Mouse (Mus musculus) heart, embryonic 13.5 days (tissue): ENCODE data around the gene 4933427D14Rik. TPM values are rescaled to one million over a fixed set of nuclear protein-coding genes. Genes with fewer than 3 reads are reported as not detected.

Experiments used
- ATAC-seq: fragments of 200-750 bp; cut with Nextera tagmentation; 2 replicates; pipeline ENCODE4 v1.8.0; 2017; ENCODE audit warnings: moderate TSS enrichment; ENCODE audit not compliant: insufficient number of reproducible peaks, low FRiP score, low TSS enrichment; ENCODE audit errors: extremely low read depth
- H3K27ac ChIP-seq: fragments of 300-500 bp; sonication (generic); replicated peaks from 2 replicates; pipeline ENCODE4 v1.5.1; 2015; ENCODE audit warnings: moderate library complexity, mild to moderate bottlenecking, inconsistent platforms
- H3K27me3 ChIP-seq: fragments of 300-500 bp; sonication (generic); replicated peaks from 2 replicates; pipeline ENCODE4 v1.6.1; 2015; ENCODE audit warnings: mild to moderate bottlenecking, inconsistent platforms
- H3K36me3 ChIP-seq: fragments of 300-500 bp; sonication (generic); 2 replicates; pipeline ENCODE4 v1.6.1; 2015; ENCODE audit warnings: mild to moderate bottlenecking, inconsistent platforms
- H3K4me1 ChIP-seq: fragments of 300-500 bp; sonication (generic); 2 replicates; pipeline ENCODE4 v1.6.1; 2015; ENCODE audit warnings: inconsistent platforms
- H3K4me2 ChIP-seq: fragments of 300-500 bp; sonication (generic); 2 replicates; pipeline ENCODE4 v1.6.1; 2015; ENCODE audit warnings: inconsistent platforms, mild to moderate bottlenecking, moderate library complexity
- H3K4me3 ChIP-seq: fragments of 300-500 bp; sonication (generic); 2 replicates; pipeline ENCODE4 v1.5.1; 2015; ENCODE audit warnings: moderate library complexity, mild to moderate bottlenecking, inconsistent platforms
- H3K9ac ChIP-seq: fragments of 300-500 bp; sonication (generic); 2 replicates; pipeline ENCODE4 v1.6.1; 2015; ENCODE audit warnings: inconsistent platforms, mild to moderate bottlenecking, moderate library complexity
- H3K9me3 ChIP-seq: fragments of 300-500 bp; sonication (generic); 2 replicates; pipeline ENCODE4 v1.6.1; 2016; ENCODE audit warnings: inconsistent platforms
- WGBS: fragments of 180-500 bp; shearing (Covaris S2); methylation state at CpG from one replicate; pipeline ENCODE4 v1.1.7; 2015; ENCODE audit warnings: mixed read lengths; 5-methylcytosine and 5-hydroxymethylcytosine counted together
- polyA plus RNA-seq: library from polyadenylated mRNA; unstranded; fragments of >200 nt; fragmentation: Nextera tagmentation; extraction: Ambion mirVana; gene quantifications from 2 replicates; pipeline ENCODE4 v1.2.1, GENCODE M21; 2015

The 4933427D14Rik gene
- polyA plus RNA-seq, 1 experiment from 2014 or later: 7.7 TPM

- Histone ChIP-seq H3K9ac (no peak overlapping the region), H3K27ac (no peak overlapping the region), H3K4me1 (peaks cover 37% of the 10 kb centered on the region), H3K9me3 (no peaks in the 10 kb centered on the region), H3K4me3 (no peak overlapping the region), H3K4me2 (no peak overlapping the region), H3K36me3 (no peaks in the 10 kb centered on the region), H3K27me3 (no peaks in the 10 kb centered on the region)
- WGBS: 66% methylated on average over 5 of the region's 5 CpGs
- ATAC-seq: no peak
These were observed 79.6 kb downstream of the 4933427D14Rik start for GRCm38 (mm10) chr11:72127450-72128189.

DNA sequence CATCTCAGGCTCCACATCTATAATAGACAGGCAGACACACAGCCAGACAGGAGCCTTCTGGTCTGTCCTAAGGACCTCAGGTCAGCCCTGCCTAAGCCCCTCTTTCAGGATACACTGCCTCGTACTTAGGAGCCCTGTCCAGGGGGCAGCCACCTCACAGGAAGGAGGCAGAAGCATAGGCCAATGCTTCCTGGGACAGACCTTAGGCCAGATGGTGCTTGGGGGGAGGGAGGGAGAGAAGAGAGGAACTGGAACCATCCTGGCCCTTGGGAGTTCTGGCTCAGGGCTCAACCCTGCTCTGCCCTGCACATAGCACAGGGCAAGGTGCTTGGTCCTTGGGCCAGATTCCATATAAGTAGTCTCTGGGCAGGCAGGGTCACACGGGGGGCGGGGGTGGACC lies 81.5 kb downstream of the 4933427D14Rik start:
- Histone ChIP-seq H3K9ac (no peak overlapping the region), H3K27me3 (no peaks in the 10 kb centered on the region), H3K4me3 (no peak overlapping the region), H3K36me3 (no peaks in the 10 kb centered on the region), H3K4me1 (peaks cover 19% of the 10 kb centered on the region), H3K27ac (no peak overlapping the region), H3K9me3 (no peaks in the 10 kb centered on the region), H3K4me2 (no peak overlapping the region)
- ATAC-seq: no peak
- 68% methylated on average over 3 of the region's 3 CpGs for WGBS

DNA sequence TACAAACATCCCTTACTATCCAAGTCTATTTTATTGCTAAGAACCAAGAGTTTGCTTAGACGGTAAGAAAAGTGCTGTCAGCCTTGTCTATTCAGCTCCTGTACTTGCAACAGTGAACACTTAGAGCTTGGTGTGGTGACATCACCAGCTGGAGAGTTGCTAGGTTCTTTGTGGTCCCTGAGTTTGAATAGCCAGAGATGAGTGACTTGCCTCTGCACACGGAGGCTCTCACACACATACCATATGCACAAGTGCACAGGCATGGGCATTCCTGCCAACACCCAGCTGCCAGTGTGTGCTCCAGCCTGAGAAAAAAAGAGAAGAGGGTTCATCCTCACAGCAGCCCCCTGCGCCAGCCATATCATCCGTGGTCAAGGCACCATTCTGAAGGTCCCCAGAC lies 83.7 kb downstream of the 4933427D14Rik start:
- no peak for ATAC-seq
- no peaks in the 10 kb centered on the region for H3K36me3 ChIP-seq
- no peak overlapping the region for H3K4me2 ChIP-seq
- H3K27me3 ChIP-seq: no peaks in the 10 kb centered on the region
- H3K9ac ChIP-seq: no peak overlapping the region
- no peak overlapping the region for H3K27ac ChIP-seq
- H3K4me3 ChIP-seq: no peak overlapping the region
- H3K9me3 ChIP-seq: no peaks in the 10 kb centered on the region
- 74% methylated on average over 4 of the region's 4 CpGs for WGBS
- H3K4me1 ChIP-seq: no peaks in the 10 kb centered on the region

DNA sequence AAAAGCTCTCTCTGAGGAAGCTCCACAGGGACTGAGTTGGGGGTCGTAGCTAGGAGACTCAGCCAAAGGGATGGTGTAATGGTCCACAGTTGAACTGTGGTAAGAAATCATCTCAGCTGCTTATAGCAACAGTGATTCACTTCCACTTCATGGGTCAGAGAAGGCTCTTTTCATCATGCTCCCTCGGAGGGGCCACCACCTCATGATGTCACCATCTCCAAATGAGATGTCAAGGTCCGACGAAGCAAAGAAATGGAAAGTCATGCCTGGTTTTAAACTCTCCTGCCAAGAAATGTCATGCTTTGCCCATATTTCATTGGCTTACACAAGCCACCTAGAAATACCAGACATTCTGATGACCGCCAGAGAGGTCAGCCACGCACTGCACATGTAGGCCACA lies 86.9 kb downstream of the 4933427D14Rik start:
- no peak for ATAC-seq
- Histone ChIP-seq H3K27me3 (no peaks in the 10 kb centered on the region; the same call in 1 of the 2 replicates), H3K36me3 (no peaks in the 10 kb centered on the region), H3K9me3 (no peaks in the 10 kb centered on the region), H3K27ac (no peak overlapping the region), H3K4me2 (no peak overlapping the region), H3K4me3 (no peak overlapping the region), H3K9ac (no peak overlapping the region), H3K4me1 (no peaks in the 10 kb centered on the region)
- WGBS: 76% methylated on average over 6 of the region's 6 CpGs

GRCm38 (mm10) chr11:72118630-72119029 lies 88.6 kb downstream of the 4933427D14Rik start:
- no peak overlapping the region for H3K27ac ChIP-seq
- H3K36me3 ChIP-seq: no peaks in the 10 kb centered on the region
- no peaks in the 10 kb centered on the region; the same call in 1 of the 2 replicates for H3K27me3 ChIP-seq
- H3K4me3 ChIP-seq: no peak overlapping the region
- WGBS: 75% methylated on average over 3 of the region's 3 CpGs
- ATAC-seq: no peak
- no peak overlapping the region for H3K4me2 ChIP-seq
- H3K9me3 ChIP-seq: no peaks in the 10 kb centered on the region
- H3K9ac ChIP-seq: no peak overlapping the region
- no peaks in the 10 kb centered on the region for H3K4me1 ChIP-seq

- H3K9me3 ChIP-seq: no peaks in the 10 kb centered on the region
- no peak overlapping the region for H3K27ac ChIP-seq
- H3K36me3 ChIP-seq: no peaks in the 10 kb centered on the region
- 53% methylated on average over 4 of the region's 4 CpGs for WGBS
- H3K4me1 ChIP-seq: no peaks in the 10 kb centered on the region
- no peak overlapping the region for H3K9ac ChIP-seq
- H3K4me2 ChIP-seq: no peak overlapping the region
- H3K4me3 ChIP-seq: no peak overlapping the region
- H3K27me3 ChIP-seq: no peaks in the 10 kb centered on the region; the same call in 1 of the 2 replicates
- ATAC-seq: no peak
These were observed 94.0 kb downstream of the 4933427D14Rik start for GRCm38 (mm10) chr11:72113296-72113695.

- Histone ChIP-seq H3K9me3 (no peaks in the 10 kb centered on the region), H3K4me1 (no peaks in the 10 kb centered on the region), H3K4me2 (no peak overlapping the region), H3K27me3 (no peaks in the 10 kb centered on the region), H3K27ac (no peak overlapping the region), H3K9ac (no peak overlapping the region), H3K4me3 (no peak overlapping the region), H3K36me3 (no peaks in the 10 kb centered on the region)
- WGBS: 44% methylated on average over 3 of the region's 3 CpGs
- no peak for ATAC-seq
These were observed 96.5 kb downstream of the 4933427D14Rik start for GRCm38 (mm10) chr11:72110726-72111125.

DNA sequence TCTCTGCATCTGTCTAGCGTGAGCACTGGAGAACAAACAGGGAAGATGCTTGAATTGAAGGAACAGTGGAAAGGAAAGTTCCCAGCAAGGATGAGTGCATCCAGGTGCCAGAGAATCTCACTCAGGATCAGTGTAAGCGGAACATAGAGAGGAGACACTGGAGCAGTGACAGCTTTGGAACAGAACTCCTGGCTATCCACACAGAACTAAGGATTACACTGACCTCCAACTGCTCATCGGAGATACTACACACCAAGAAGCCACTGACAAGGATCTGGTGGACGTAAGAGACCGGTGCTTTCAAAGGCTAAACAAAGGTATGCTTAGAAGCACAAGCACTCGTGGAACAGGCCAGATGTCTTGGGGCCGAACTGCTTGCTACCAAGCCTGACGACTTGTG lies 103.0 kb downstream of the 4933427D14Rik start:
- Histone ChIP-seq H3K9ac (no peak overlapping the region), H3K27ac (no peak overlapping the region), H3K27me3 (no peaks in the 10 kb centered on the region), H3K4me1 (no peaks in the 10 kb centered on the region), H3K36me3 (no peaks in the 10 kb centered on the region), H3K4me2 (no peak overlapping the region), H3K4me3 (no peak overlapping the region), H3K9me3 (no peaks in the 10 kb centered on the region)
- WGBS: 59% methylated on average over 8 of the region's 8 CpGs
- no peak for ATAC-seq

Other genes starting within 250 kb of the 4933427D14Rik start
- 0.57 and 0.98 TPM in 2 replicates for gene Aipl1, start 169.9 kb downstream of the 4933427D14Rik start, polyA plus RNA-seq
- gene Pimreg, start 165.4 kb downstream of the 4933427D14Rik start, polyA plus RNA-seq: 84.8 and 87.5 TPM in 2 replicates
- gene Pitpnm3, start 71.7 kb downstream of the 4933427D14Rik start, polyA plus RNA-seq: 0.10 and 0.12 TPM in 2 replicates
- gene Gm43951, start 619 bp downstream of the 4933427D14Rik start, polyA plus RNA-seq: 0.16 and 0.17 TPM in 2 replicates
- gene Txndc17, start 88 bp upstream of the 4933427D14Rik start, polyA plus RNA-seq: 137 and 155 TPM in 2 replicates
- 28.3 and 31.7 TPM in 2 replicates for gene Med31, start 8.1 kb upstream of the 4933427D14Rik start, polyA plus RNA-seq
- 0.11 and 0.12 TPM in 2 replicates for gene Slc13a5, start 59.8 kb upstream of the 4933427D14Rik start, polyA plus RNA-seq
- gene Xaf1, start 94.2 kb upstream of the 4933427D14Rik start, polyA plus RNA-seq: 5.7 and 6.8 TPM in 2 replicates
- not detected in 2 replicates for gene Fbxo39, start 107.0 kb upstream of the 4933427D14Rik start, polyA plus RNA-seq
- 0.47 and 0.55 TPM in 2 replicates for gene Tekt1, start 155.0 kb upstream of the 4933427D14Rik start, polyA plus RNA-seq
- 145 and 160 TPM in 2 replicates for gene Smtnl2, start 204.3 kb upstream of the 4933427D14Rik start, polyA plus RNA-seq
- not detected in 2 replicates for gene Ggt6, start 228.1 kb upstream of the 4933427D14Rik start, polyA plus RNA-seq
- gene Mybbp1a, start 233.9 kb upstream of the 4933427D14Rik start, polyA plus RNA-seq: 82.3 and 88.2 TPM in 2 replicates